Mouse (Mus musculus) frontal cortex, adult 2 months (tissue): ENCODE measurements around the gene Eipr1. TPM values are rescaled to one million over a fixed set of nuclear protein-coding genes. Genes with fewer than 3 reads are reported as not detected.

ENCODE experiments used
- DNase-seq, 2 experiments: peaks; one replicate each; pipeline ENCODE4 v3.0.0; 2022; ENCODE audit warnings: low spot score in 1 of 2; ENCODE audit errors: extremely low spot score in 1 of 2
- polyA plus RNA-seq: library from polyadenylated mRNA; depleted of rRNA; stranded (reverse); fragments of >200 nt; gene quantifications from 2 replicates; pipeline ENCODE4 v1.2.3, GENCODE M21; 2012

The Eipr1 gene
- polyA plus RNA-seq, 1 experiment: 57.8 TPM

- peak in 1 of 2 experiments; percentile 45 for DNase-seq
Measured at GRCm38 (mm10) chr12:28773815-28774214, 22.2 kb downstream of the Eipr1 start.

GRCm38 (mm10) chr12:28775120-28775519 lies 23.5 kb downstream of the Eipr1 start:
- DNase-seq: no peak

GRCm38 (mm10) chr12:28775627-28776026 lies 24.0 kb downstream of the Eipr1 start:
- no peak for DNase-seq

GRCm38 (mm10) chr12:28780180-28780579 lies 28.6 kb downstream of the Eipr1 start:
- DNase-seq: no peak

GRCm38 (mm10) chr12:28782637-28783036 lies 31.0 kb downstream of the Eipr1 start:
- no peak for DNase-seq

GRCm38 (mm10) chr12:28784355-28784754 lies 32.8 kb downstream of the Eipr1 start:
- DNase-seq: peak; percentile 38 to 72

- DNase-seq: no peak
Measured at GRCm38 (mm10) chr12:28784864-28785263, 33.3 kb downstream of the Eipr1 start.

- DNase-seq: no peak
Measured at GRCm38 (mm10) chr12:28785299-28785698, 33.7 kb downstream of the Eipr1 start.

GRCm38 (mm10) chr12:28786310-28786709 lies 34.7 kb downstream of the Eipr1 start:
- DNase-seq: no peak

- no peak for DNase-seq
Measured at GRCm38 (mm10) chr12:28792613-28793012, 41.0 kb downstream of the Eipr1 start.

GRCm38 (mm10) chr12:28793715-28794114 lies 42.1 kb downstream of the Eipr1 start:
- peak; percentile 65 to 77 for DNase-seq

GRCm38 (mm10) chr12:28795041-28795440 lies 43.4 kb downstream of the Eipr1 start:
- DNase-seq: no peak

- DNase-seq: no peak
Measured at GRCm38 (mm10) chr12:28796881-28797420, 45.3 kb downstream of the Eipr1 start.

- DNase-seq: no peak
Measured at GRCm38 (mm10) chr12:28799798-28800411, 48.3 kb downstream of the Eipr1 start.

GRCm38 (mm10) chr12:28800423-28800822 lies 48.8 kb downstream of the Eipr1 start:
- no peak for DNase-seq

GRCm38 (mm10) chr12:28800891-28801290 lies 49.3 kb downstream of the Eipr1 start:
- no peak for DNase-seq

- no peak for DNase-seq
Measured at GRCm38 (mm10) chr12:28801731-28802130, 50.1 kb downstream of the Eipr1 start.

- DNase-seq: no peak
Measured at GRCm38 (mm10) chr12:28803043-28803442, 51.4 kb downstream of the Eipr1 start.

- no peak for DNase-seq
Measured at GRCm38 (mm10) chr12:28804558-28805481, 53.2 kb downstream of the Eipr1 start.

GRCm38 (mm10) chr12:28808786-28809375 lies 57.3 kb downstream of the Eipr1 start:
- no peak for DNase-seq

- no peak for DNase-seq
Measured at GRCm38 (mm10) chr12:28809756-28810337, 58.2 kb downstream of the Eipr1 start.
